Mouse (Mus musculus) brain, adult 2 months (tissue): ENCODE data around the gene Pmpcb.

Source experiments
- DNase-seq: peaks from one replicate; pipeline ENCODE4 v3.0.0; 2011; ENCODE audit warnings: low read depth, low spot score

Pmpcb gene

GRCm38 (mm10) chr5:21802907-21803306, 66.0 kb downstream of the Pmpcb start:
- no peak for DNase-seq

DNA sequence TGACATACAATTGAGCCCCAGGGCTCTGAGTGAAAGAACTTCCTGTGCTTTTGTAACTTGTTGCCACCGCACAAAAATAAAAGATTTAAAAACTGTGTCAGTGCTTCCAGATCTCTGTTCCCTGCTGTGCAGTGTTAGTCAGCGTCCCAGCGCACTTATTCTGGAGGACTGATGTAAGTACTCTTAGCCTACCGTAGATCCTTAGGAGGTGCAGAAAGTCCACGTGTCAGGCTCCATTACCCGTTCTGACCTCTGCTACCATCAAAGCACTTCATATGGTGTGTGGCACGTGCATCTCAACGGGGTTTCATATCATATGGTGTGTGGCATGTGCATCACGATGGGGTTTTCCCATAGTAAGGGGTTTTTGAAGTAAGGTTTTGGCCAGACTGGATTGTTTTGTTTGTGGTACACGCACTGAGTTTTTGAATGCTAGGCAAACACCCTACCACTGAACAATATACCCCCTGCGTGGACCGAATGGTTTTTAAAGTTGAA, 66.8 kb downstream of the Pmpcb start:
- DNase-seq, result peak; percentile 32

DNA sequence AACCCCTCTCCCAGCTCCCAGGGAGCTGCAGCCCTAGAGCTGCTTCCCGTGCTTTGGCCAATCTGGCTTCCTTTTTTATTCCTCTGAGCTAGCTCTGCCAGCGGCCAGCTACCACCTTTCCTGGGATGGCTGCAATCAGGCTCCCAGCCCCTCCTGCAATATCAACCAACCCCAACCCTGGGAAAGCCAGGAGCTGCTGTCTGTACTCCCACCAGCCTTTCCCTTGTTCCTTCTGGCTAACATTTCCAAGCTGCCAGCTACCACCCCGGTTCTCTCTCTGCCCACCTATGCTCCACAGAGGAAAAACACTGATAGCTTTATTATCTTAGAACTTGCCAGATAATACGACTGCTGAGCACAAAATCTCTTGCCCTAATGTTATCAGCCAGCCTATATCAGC, 67.9 kb downstream of the Pmpcb start:
- peak; percentile 54 for DNase-seq
